Mouse (Mus musculus) bone marrow macrophage, adult 2 months (primary cell): Measurements from ENCODE around the gene Mettl25. TPM values are rescaled to one million over a fixed set of nuclear protein-coding genes. Genes with fewer than 3 reads are reported as not detected.

ENCODE experiments used
- H3K27ac ChIP-seq: 2 replicates; pipeline ENCODE4 v1.5.1; 2012; ENCODE audit warnings: low read depth, low read length; ENCODE audit not compliant: insufficient read depth
- H3K4me1 ChIP-seq: 2 replicates; pipeline ENCODE4 v1.6.1; 2012; ENCODE audit warnings: low read length; ENCODE audit not compliant: control insufficient read depth, insufficient read depth
- H3K4me3 ChIP-seq: 2 replicates; pipeline ENCODE4 v1.5.1; 2012; ENCODE audit warnings: mild to moderate bottlenecking, low read length, moderate library complexity; ENCODE audit not compliant: insufficient read depth
- CTCF ChIP-seq: IDR thresholded peaks from 2 replicates; pipeline ENCODE4 v1.5.1; 2012; ENCODE audit warnings: low read depth, mild to moderate bottlenecking, low read length, moderate library complexity
- POLR2A ChIP-seq: IDR thresholded peaks from 2 replicates; pipeline ENCODE4 v1.6.1; 2012; ENCODE audit warnings: mild to moderate bottlenecking, low read depth, low read length, borderline replicate concordance
- polyA plus RNA-seq: library from polyadenylated mRNA; stranded (reverse); fragments of >200 nt; gene quantifications from 2 replicates; pipeline ENCODE4 v1.2.4, GENCODE M21; 2012; ENCODE audit not compliant: missing spikeins, insufficient read depth, insufficient read length

Mettl25 gene
- 6.2 and 6.7 TPM in 2 replicates for polyA plus RNA-seq

DNA sequence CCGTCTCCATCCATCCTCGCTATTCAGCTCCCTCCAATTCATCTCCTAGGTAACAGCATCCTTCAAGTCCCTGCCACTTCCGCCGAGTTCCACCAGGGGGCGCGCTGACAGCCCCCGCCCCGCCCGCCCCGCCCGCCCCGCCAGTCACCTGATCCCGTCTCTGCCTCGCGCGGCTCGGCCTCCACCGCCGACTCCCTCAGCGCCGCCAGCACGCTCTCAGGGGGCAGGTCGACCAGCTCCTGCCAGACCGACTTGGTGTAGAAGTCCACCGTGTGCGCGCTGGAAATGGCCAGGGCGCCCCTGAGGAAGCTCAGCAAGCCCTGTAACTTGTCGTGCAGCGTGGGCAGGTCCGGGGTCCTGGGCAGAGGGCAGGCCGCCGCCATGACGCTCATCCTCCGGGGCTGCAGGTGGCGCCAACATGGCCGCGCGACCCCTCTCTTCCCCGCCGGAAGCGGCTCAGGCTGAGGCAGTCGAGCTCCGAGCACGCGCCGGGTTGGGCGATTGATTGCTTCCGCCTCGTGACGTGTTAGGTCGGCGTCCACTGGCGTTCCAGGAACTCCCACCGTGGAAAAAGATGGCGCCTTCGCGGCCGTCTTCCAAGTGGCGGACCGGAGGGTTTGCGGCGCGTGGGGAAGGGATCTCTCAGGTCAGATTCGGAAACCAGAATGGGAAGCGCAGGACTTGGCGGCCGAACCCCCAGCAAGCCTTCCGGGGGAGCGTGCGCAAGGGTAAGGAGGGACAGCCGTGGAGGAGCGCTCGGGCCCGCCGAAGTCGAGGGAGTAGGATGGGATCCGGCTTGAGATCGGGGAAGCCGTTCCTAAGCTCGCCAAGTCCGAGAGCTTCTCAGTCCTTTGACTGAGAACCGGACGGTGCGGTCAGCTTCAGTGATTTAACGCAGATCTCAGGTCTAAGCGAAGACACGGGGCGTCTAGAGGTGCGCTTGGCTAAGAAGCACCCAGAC lies at the start of gene Mettl25, which contains the start of gene Ccdc59:
Mettl25 (minus strand) TSS at position 453 of the 961 bp plus-strand sequence.
Ccdc59 (plus strand) TSS at position 140 of the 961 bp plus-strand sequence.
- TF ChIP-seq CTCF (no peak), POLR2A (no peak)
- H3K4me1 ChIP-seq = peaks cover 17% of the 10 kb centered on the region

DNA sequence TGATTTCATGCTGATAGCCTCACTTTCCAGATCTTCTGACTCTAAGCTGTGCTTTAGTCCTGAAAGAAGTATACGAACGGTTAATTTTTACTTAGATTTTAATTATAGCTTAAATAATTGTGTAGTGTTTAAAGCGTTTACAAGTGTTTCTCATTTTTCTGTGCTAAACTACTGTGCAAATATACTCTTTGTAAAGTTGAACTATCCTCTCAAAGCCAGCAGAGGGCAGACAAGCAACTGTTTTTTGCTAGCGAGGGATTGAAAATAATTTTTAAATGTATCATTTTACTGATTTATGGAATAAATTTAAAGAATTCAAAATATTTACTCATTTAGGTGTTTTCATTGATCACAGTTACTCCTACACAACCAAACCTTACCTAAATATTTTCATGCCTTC lies 26.1 kb upstream of the Mettl25 start:
- Histone ChIP-seq H3K4me1 (no peaks in the 10 kb centered on the region), H3K27ac (no peak overlapping the region), H3K4me3 (no peak overlapping the region)
- TF ChIP-seq CTCF = no peak
- TF ChIP-seq POLR2A = no peak

More for the DNA sequence above, at the start of gene Mettl25, which contains the start of gene Ccdc59:
- H3K4me3 ChIP-seq = peak within 1 kb of the TSS; percentile 72
- H3K27ac ChIP-seq = peak within 1 kb of the TSS; percentile 80

DNA sequence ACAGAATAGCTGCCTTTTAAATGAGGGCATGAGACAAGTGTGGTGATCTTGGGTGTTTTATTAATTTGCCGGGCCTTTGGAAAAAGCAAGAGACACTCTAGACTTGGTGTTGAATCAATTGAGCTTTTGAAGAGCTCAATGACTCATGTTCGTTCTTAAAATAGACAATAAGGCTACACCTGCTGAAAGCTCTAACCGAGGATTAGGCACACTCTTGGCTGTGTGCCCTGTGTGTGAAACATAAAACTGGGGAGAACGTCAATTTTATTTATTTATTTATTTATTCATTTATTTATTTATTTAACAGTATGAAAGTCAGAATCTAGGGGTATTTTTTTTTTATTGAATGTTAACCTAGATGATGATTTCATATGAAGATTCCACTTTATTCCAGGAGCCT lies 10.0 kb upstream of the Mettl25 start:
- H3K27ac ChIP-seq = no peak overlapping the region
- no peak overlapping the region for H3K4me3 ChIP-seq
- TF ChIP-seq CTCF (no peak), POLR2A (no peak)
- peaks cover 6% of the 10 kb centered on the region for H3K4me1 ChIP-seq

DNA sequence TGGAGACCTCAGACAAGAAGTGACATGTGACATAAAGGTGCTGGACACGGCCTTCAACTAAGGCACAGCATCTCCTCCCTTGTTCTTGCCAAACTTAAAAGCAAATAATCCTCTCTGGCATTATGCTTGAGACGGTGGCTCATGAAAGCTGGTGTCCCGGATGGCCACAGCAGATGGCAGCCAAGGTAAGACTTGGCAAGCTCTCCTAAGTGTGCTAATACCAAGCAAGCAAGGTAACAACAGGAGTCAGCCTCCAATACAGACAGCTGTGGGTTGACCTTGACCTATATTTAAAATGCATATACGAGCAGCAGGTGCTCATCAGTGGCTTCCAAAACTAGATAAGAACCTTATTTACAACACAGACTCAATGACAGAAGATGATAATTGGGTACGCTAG lies 9.1 kb upstream of the Mettl25 start:
- TF ChIP-seq CTCF (no peak), POLR2A (no peak)
- Histone ChIP-seq H3K4me1 (peaks cover 9% of the 10 kb centered on the region), H3K4me3 (no peak overlapping the region), H3K27ac (no peak overlapping the region)

DNA sequence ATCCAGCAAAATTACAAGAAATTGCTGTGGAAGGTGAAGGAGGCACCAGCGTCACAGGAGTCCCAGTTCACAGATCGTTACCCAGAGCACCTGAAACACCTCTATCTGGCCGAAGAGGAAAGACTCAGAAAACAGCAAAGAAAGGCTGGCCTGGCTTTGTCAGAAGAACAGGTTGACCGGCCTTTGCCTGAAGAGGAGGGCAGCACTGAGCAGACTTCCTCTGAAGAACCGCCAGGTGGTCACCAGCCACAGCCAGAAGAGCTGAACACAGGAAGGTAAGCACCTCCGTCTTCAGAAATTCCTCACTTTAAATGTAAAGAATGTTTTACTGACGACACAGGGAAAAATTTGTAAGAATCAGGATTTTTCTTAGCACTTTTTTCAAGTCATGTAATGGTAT lies 1.4 kb upstream of the Mettl25 start:
- Histone ChIP-seq H3K27ac (no peak overlapping the region), H3K4me1 (peaks cover 19% of the 10 kb centered on the region), H3K4me3 (peak overlapping the region; percentile 27; the same call in 1 of the 2 replicates)
- no peak for TF ChIP-seq POLR2A
- no peak for TF ChIP-seq CTCF

DNA sequence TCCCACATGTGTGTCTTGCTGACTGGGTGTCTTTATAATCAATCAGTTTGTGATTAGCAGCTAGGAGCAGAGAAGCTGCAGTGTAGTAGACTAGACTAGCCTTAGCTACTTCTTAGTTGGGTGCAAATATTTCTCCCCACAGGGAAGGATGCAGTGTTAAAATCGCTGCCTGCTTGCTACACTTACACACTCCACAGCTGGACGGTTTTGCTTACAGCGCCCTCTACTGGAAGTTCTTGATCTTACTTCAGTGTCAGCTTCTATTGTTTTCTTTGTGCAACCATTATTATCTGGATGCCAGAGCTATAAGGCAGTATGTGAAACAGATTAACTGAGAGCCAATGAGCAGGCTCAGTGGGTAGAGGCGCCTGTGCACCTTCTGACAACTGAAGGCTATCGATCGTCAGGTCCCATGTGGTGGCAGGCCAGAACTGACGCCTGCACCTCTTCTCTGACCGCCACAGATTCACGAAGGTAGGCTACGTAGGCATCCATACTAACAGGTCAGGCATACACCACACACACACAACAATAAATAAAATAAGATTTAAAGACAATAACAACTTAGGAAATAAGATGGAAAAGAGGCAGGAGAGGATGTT lies 6.5 kb downstream of the Mettl25 start:
- Histone ChIP-seq H3K27ac (no peak overlapping the region), H3K4me1 (no peaks in the 10 kb centered on the region), H3K4me3 (no peak overlapping the region)
- peak; percentile 47 for TF ChIP-seq CTCF
- no peak for TF ChIP-seq POLR2A

DNA sequence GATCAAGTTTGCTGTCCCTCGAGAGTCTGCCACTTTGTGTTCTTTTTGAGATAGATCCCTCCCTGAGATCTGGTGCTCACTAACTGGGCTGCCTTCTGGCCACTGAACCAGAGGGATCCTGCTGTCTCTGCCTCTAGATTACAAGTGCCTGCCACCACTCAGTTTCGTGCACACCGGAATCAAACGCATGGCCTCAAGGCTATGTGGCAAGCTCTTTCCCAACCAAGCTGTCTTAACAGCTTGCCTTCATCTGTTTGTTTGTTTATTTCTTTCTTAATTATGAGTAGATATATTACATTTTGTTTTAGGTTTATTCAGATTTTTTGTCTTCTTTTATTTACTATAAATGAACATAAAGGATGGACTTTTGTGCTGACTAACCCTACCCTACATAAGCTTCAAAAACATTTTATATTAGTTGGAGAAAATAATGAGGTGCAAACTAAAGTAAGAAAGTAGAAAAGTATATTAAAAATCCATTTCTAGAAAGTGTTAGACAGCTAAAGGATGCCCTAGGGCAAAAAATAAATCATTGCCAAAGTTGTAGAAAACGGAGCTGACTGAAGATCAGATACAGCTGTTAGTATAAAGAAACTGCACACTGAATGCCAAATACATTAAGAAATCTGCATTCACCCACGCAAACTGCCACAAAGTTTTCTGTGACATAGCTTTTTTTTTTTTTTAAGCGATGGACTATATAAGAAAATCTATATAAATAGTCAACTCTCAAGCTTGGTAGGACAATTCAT lies 34.7 kb downstream of the Mettl25 start:
- TF ChIP-seq POLR2A (no peak), CTCF (no peak)
- Histone ChIP-seq H3K27ac (no peak overlapping the region), H3K4me1 (no peaks in the 10 kb centered on the region), H3K4me3 (no peak overlapping the region)

DNA sequence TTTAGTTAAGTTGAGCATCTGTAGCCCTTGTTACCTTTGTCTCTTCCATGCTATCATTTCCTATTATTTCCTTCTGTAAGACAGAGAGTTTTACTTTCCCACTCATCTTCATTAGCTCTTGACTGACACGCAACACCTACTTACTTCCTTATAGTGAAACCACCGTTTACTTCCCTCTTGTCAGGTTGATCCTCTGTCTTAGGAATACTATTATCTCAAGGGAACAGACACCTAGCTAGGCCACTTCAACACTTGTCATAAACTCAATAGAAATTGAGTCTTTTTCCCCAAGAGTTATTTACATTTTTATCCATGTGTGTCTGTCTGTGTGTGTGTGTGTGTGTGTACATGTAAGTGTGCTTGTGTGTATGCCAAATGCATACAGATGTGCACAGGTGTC lies 37.7 kb downstream of the Mettl25 start:
- TF ChIP-seq CTCF (no peak), POLR2A (no peak)
- Histone ChIP-seq H3K4me3 (no peak overlapping the region), H3K27ac (no peak overlapping the region), H3K4me1 (no peaks in the 10 kb centered on the region)

DNA sequence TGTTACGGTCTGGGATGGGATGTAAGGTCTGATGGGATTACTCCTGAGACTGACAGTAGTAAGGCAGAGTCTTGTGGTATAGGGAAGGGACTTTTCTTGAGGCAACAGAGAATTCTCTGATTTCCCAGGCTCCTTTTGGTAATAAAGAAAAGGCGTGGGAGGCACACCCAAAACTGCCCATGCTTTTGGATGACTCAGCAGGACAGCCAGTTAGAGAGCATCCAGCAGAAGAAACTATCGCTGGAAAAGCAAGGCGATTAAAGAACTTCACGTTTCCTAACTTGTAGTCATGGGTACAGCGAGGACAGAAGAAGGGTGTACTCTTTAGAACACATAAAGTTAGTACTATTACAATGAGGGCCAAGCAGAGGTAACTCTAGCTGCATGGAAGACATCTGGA lies 39.0 kb downstream of the Mettl25 start:
- Histone ChIP-seq H3K4me3 (no peak overlapping the region), H3K27ac (no peak overlapping the region), H3K4me1 (no peaks in the 10 kb centered on the region)
- TF ChIP-seq CTCF (no peak), POLR2A (no peak)
